Mouse (Mus musculus) midbrain, embryonic 12.5 days (tissue): ENCODE data around the gene Alyref. TPM values are rescaled to one million over a fixed set of nuclear protein-coding genes. Genes with fewer than 3 reads are reported as not detected.

ENCODE experiments used
- ATAC-seq: fragments of 200-750 bp; cut with Nextera tagmentation; 2 replicates; pipeline ENCODE4 v1.8.0; 2017; ENCODE audit warnings: low read depth, moderate TSS enrichment, moderate library complexity; ENCODE audit not compliant: low FRiP score
- H3K27ac ChIP-seq: fragments of 300-500 bp; sonication (generic); replicated peaks from 2 replicates; pipeline ENCODE4 v1.5.1; 2016; ENCODE audit warnings: mild to moderate bottlenecking
- H3K27me3 ChIP-seq: fragments of 300-500 bp; sonication (generic); 2 replicates; pipeline ENCODE4 v1.6.1; 2016; ENCODE audit warnings: mild to moderate bottlenecking
- H3K36me3 ChIP-seq: fragments of 300-500 bp; sonication (generic); 2 replicates; pipeline ENCODE4 v1.6.1; 2016
- H3K4me1 ChIP-seq: fragments of 300-500 bp; sonication (generic); 2 replicates; pipeline ENCODE4 v1.6.1; 2016
- H3K4me2 ChIP-seq: fragments of 300-500 bp; sonication (generic); replicated peaks from 2 replicates; pipeline ENCODE4 v1.6.1; 2016; ENCODE audit warnings: mild to moderate bottlenecking, moderate library complexity
- H3K4me3 ChIP-seq: fragments of 300-500 bp; sonication (generic); 2 replicates; pipeline ENCODE4 v1.5.1; 2016; ENCODE audit warnings: mild to moderate bottlenecking
- H3K9ac ChIP-seq: fragments of 300-500 bp; sonication (generic); replicated peaks from 2 replicates; pipeline ENCODE4 v1.6.1; 2016; ENCODE audit warnings: mild to moderate bottlenecking, moderate library complexity
- H3K9me3 ChIP-seq: fragments of 300-500 bp; sonication (generic); 2 replicates; pipeline ENCODE4 v1.6.1; 2016; ENCODE audit warnings: mild to moderate bottlenecking
- WGBS: fragments of 180-500 bp; shearing (Covaris S2); methylation state at CpG from one replicate; pipeline ENCODE4 v1.1.7; 2016; 5-methylcytosine and 5-hydroxymethylcytosine counted together
- polyA plus RNA-seq: library from polyadenylated mRNA; unstranded; fragments of >200 nt; fragmentation: Nextera tagmentation; extraction: Ambion mirVana; gene quantifications from 2 replicates; pipeline ENCODE4 v1.2.1, GENCODE M21; 2016

The Alyref gene
- polyA plus RNA-seq, 1 experiment from 2014 or later: 655 TPM

DNA sequence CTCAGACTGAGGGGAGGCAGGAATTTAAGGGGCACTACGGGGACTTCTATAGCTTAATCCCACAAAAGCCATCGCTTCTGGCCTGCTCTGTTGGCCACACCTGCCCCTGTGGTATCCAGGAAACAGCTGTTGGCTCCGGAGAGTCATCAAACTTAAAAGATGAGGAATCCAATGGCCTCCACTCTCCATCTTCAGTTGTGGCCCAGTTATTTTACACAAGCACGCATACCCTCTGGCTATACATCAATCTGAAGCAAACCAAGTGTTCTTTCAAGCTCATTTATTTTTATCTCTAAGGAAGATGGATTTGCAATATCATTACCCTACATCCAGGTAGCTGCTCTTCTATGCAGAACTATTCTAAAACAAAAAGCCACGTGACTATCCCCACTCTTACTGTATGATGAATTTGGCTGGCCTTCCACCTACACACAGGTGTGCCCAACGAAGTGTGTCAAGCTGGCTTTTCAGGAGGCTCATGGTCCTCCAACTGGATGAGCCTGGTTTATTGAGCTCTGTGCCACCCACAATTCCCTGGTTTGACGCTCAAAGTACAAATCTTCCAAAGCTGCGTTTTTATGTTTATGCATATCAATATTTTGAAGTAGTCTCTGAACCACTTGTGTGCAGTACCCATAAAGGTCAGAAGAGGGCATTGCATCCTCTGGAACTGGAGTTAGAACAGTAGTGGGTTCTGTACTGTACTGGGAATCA, 15.7 kb downstream of the Alyref start:
- ATAC-seq: 0 out of 2 replicates have a peak, but pooled peaks have one; percentile 2
- Histone ChIP-seq H3K27me3 (no peaks in the 10 kb centered on the region), H3K9ac (peak overlapping the region; percentile 97), H3K27ac (peak overlapping the region; percentile 93), H3K36me3 (peaks cover 62% of the 10 kb centered on the region), H3K9me3 (peaks cover 4% of the 10 kb centered on the region; the same call in 1 of the 2 replicates), H3K4me2 (peak overlapping the region; percentile 92), H3K4me1 (peaks cover 33% of the 10 kb centered on the region), H3K4me3 (peak overlapping the region; percentile 92)
- 74% methylated on average over 8 of the region's 8 CpGs for WGBS

DNA sequence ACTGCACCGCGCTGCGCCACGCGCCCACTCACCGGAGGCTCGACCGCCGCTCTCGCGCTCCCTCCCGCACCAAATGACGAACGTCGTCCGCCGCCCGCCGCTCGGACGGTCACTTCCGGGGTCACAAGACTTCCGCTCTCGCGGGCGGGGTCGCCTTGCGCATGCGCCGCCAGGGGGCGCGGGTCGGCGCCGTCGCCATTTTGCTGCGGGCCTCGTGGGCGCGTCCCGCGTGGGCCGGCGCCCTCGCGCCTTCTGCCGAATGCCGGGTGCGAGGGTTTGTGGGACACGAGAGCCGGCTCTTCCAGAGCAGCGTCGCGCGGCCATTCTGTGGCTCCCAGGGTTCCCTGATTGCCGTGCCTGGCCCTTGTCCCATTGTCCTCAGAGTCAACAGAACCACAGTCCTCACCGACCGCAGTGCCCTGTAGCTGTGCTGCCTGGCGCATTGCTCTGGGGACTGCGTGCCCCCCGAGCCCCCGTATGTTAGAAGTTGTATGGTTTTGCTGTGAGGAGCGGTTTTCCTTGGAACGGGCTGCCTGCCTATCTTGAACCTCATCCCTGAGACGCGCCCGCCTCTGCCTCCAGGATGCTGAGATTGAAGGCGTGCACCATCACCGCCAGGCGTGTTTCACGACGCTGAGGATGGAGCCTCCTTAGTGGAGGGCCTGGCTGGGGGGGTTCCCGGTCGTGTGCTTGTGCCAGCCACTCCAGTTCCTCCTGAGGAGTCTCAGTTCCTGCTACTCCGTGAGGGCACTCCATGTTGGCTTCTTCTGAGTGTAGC, 16.5 kb downstream of the Alyref start, which contains the start of gene Arhgdia:
Gene Arhgdia (minus strand): TSS at position 135 of the 778 bp plus-strand sequence.
- Histone ChIP-seq H3K4me1 (peaks cover 33% of the 10 kb centered on the region), H3K4me3 (peak within 1 kb of the TSS; percentile 92), H3K36me3 (peaks cover 58% of the 10 kb centered on the region), H3K27me3 (no peaks in the 10 kb centered on the region), H3K9me3 (peaks cover 4% of the 10 kb centered on the region; the same call in 1 of the 2 replicates), H3K9ac (peak within 1 kb of the TSS; percentile 97), H3K27ac (peak within 1 kb of the TSS; percentile 93), H3K4me2 (peak within 1 kb of the TSS; percentile 92)
- 4% methylated on average over 67 of the region's 75 CpGs for WGBS
- peak; percentile 72 for ATAC-seq

DNA sequence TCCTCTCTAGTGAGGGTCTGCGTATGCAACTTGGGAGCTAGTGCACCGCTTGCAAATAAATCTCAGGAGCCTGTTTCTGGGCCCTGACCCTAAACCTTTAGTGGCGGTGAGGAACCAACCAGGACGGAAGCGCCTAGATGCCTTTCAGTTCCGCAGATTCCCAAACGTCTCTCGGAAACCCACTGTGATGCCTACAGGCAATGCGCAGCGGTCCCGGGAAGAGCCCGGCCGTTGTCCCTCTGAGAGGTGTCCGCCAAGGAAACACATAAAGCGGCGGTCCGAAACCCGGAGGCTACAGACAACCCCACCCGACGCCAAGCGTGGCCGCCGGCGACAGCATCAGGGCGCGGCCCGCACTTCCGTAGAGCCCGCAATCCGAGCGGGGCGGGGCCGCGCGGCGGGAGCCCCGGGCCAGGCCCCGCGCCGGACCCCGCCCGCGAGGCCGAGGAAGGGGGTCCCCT, 17.3 kb downstream of the Alyref start:
- H3K27ac ChIP-seq: peak overlapping the region; percentile 93
- H3K36me3 ChIP-seq: peaks cover 50% of the 10 kb centered on the region
- whole genome bisulfite sequencing: under 1% methylated on average over 37 of the region's 44 CpGs

DNA sequence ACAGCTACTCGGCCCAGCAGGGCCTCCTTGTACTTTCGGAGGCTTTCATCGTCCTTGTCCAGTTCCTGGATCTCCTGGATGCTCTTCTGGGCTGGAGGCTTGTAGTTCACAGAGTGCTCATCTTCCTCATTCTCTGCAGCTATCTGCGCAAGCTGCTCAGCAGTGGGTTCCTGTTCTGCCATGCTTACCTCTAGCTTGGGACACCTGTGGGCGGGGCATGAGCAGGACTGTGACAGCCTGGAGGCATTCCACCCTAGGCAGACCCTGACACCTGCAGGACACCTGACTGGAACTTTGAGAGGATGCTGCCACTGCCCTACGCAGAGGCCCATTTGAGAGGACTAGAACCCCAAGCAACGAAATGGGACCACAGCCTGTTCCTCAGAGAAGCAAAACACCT, 18.0 kb downstream of the Alyref start:
- Histone ChIP-seq H3K9ac (peak overlapping the region; percentile 97), H3K4me1 (peaks cover 33% of the 10 kb centered on the region), H3K27me3 (no peaks in the 10 kb centered on the region), H3K4me2 (peak overlapping the region; percentile 92), H3K36me3 (peaks cover 43% of the 10 kb centered on the region), H3K4me3 (peak overlapping the region; percentile 92), H3K9me3 (peaks cover 4% of the 10 kb centered on the region; the same call in 1 of the 2 replicates), H3K27ac (peak overlapping the region; percentile 93)
- WGBS: 61% methylated on average over 7 of the region's 7 CpGs
- no peak for ATAC-seq

More for the DNA sequence above, 17.3 kb downstream of the Alyref start:
- peak; percentile 60 for ATAC-seq
- Histone ChIP-seq H3K9ac (peak overlapping the region; percentile 97), H3K4me2 (peak overlapping the region; percentile 92), H3K27me3 (no peaks in the 10 kb centered on the region), H3K4me1 (peaks cover 33% of the 10 kb centered on the region), H3K4me3 (peak overlapping the region; percentile 92), H3K9me3 (peaks cover 4% of the 10 kb centered on the region; the same call in 1 of the 2 replicates)

DNA sequence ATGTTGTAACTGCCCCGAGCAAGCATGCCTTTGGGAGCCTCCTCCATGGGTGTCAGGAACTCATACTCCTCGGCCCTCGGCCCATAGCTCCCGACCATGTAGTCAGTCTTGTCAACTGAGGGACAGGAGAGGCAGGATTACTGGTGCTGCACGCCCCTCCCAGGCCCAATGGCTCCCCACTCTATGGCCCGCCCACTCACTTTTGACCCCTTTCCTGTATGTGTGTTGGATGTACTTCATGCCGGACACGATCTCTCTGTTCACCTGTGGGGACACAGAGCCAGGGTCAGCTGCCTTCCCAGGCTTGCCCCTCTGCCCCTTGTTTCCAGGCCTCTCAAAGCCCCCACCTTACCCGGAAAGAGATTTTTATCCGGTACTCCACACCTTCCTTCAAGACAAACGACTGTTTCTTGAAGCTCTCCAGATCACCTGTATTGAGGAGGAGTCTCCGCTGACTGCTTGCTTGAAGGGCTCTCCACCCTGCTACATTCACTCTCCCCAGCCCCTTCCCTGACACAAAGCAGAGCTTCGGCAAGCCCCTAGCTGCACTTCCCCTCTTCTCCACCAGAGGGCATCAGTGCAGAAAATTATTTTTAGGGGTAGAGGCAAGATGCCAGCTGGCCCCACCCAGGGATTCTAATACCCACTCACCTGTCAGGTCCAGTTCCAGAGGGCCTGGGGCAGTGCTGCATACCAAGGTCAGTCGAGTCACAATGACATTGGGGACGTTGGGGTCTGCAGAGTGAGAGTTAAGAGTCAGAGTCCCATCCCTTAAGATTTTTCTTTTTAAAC, 18.7 kb downstream of the Alyref start:
- peaks cover 39% of the 10 kb centered on the region for H3K36me3 ChIP-seq
- WGBS: 67% methylated on average over 15 of the region's 15 CpGs
- H3K4me3 ChIP-seq: peak overlapping the region; percentile 92
- ATAC-seq: peak; percentile 23; the same call in 1 of the 2 replicates
- no peaks in the 10 kb centered on the region for H3K27me3 ChIP-seq
- H3K27ac ChIP-seq: peak overlapping the region; percentile 93
- H3K9me3 ChIP-seq: peaks cover 4% of the 10 kb centered on the region; the same call in 1 of the 2 replicates
- H3K9ac ChIP-seq: peak overlapping the region; percentile 97; the same call in 1 of the 2 replicates
- H3K4me2 ChIP-seq: peak overlapping the region; percentile 92
- H3K4me1 ChIP-seq: peaks cover 37% of the 10 kb centered on the region

DNA sequence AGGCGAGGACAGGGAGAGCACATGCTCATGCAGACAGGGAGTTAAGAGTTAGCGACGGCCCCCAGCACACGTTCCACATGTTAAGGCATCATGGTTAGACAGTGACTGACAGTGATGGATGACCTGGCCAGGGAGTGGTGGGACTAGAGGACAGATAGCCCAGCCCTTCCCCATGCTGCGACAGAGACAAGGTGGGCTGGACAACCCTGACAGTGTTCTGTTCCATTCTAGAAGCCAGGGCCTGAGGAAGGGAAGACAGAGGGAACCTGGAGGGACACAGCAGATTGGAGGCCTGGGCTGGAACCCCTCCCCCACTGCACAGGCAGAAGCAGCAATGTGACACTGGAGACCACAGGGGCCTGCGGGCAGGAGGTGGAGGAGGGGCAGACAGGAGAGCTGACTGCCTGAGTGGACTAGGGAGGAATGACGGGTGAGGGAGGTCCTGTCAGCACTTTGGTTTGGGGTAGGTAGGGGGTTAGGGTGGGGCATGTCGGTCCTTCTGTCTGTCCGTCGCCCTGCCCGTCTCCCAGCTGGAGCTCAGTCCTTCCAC, 19.4 kb downstream of the Alyref start:
- H3K4me3 ChIP-seq: 0 out of 2 replicates have a peak overlapping the region, but pooled peaks have one; percentile 7
- peaks cover 43% of the 10 kb centered on the region for H3K4me1 ChIP-seq
- WGBS: 88% methylated on average over 11 of the region's 11 CpGs
- H3K27me3 ChIP-seq: no peaks in the 10 kb centered on the region
- peaks cover 31% of the 10 kb centered on the region for H3K36me3 ChIP-seq
- H3K9me3 ChIP-seq: peaks cover 2% of the 10 kb centered on the region; the same call in 1 of the 2 replicates
- H3K9ac ChIP-seq: no peak overlapping the region; the same call in 1 of the 2 replicates
- H3K4me2 ChIP-seq: no peak overlapping the region
- ATAC-seq: no peak
- peak overlapping the region; percentile 20 for H3K27ac ChIP-seq

DNA sequence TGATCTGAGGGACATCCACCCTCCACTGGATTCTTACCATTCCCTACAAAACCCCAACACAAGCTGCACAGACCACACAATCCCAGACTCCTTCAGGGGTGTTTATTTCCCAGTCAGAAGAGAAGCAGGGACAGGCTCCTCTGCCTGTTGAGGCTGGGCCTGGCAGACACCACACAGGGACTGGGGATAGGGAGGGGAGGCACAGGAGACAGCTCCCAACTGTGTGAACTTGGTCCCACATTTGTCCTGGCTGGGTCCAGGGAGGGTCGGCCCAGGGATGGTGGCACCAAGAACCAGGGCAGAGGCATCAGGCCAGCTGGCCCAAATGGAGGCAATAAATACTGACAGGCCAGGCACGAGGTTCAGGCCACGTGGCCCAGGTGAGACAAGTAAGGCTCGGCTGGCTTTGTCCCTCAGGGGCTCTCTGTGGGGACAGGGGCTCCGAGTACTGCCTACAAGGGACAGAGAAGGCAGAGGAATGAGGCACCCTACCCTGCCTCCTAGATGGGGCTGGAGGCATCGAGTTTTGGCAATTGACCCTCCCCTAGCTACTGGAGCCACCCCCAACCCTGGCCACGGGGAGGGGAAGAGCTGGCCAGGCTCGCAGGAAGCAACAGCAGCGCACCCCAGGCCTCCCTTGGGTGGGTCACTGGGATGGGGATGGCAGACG, 20.0 kb downstream of the Alyref start:
- Histone ChIP-seq H3K9me3 (no peaks in the 10 kb centered on the region), H3K36me3 (peaks cover 27% of the 10 kb centered on the region), H3K4me3 (0 out of 2 replicates have a peak overlapping the region, but pooled peaks have one; percentile 7), H3K4me2 (no peak overlapping the region), H3K27ac (peak overlapping the region; percentile 20), H3K9ac (no peak overlapping the region), H3K4me1 (peaks cover 44% of the 10 kb centered on the region), H3K27me3 (no peaks in the 10 kb centered on the region)
- no peak for ATAC-seq
- 91% methylated on average over 10 of the region's 10 CpGs for WGBS

DNA sequence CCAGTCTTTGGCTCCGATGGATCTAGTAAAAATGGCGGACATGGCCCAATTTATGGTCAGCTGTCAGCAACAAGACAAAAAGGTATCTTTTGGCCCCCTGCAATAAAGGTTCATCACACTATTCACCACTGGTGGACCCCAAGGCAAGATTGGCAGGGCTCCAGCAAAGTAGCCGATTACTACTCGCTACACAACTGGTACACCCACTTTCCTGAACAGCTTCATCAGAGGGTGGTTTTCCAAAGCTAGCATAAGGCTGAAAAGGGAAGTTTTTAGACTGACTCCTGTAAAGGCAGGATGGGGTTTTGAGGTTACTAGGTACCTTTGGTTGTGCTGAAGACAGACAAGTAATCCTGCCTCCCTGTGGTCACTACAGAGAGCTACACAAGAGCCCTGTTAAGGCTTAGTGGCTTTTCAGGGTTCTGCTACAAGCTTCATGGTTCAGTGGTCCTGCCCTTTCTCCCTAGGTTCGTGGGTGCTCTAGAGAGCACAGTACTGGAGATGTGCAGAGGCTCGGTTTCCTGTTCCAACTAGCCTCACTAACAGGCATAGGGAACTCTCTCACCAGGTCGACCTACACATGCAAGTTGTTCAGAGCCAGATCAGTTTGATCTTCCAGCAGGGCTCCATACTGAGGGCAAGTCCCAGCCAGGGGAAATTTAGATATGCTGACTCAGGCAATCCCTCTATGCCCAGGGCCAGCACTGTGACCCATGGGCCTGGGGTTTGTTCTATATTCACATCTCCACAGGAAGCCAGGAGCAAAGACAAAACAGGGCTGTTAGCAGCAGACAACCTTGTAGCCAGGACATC, 20.7 kb downstream of the Alyref start:
- 83% methylated on average over 7 of the region's 7 CpGs for WGBS
- H3K27ac ChIP-seq: no peak overlapping the region
- H3K36me3 ChIP-seq: peaks cover 27% of the 10 kb centered on the region
- ATAC-seq: no peak
- H3K27me3 ChIP-seq: no peaks in the 10 kb centered on the region
- peaks cover 42% of the 10 kb centered on the region for H3K4me1 ChIP-seq
- H3K4me2 ChIP-seq: no peak overlapping the region
- H3K9me3 ChIP-seq: no peaks in the 10 kb centered on the region
- H3K4me3 ChIP-seq: no peak overlapping the region
- H3K9ac ChIP-seq: no peak overlapping the region

DNA sequence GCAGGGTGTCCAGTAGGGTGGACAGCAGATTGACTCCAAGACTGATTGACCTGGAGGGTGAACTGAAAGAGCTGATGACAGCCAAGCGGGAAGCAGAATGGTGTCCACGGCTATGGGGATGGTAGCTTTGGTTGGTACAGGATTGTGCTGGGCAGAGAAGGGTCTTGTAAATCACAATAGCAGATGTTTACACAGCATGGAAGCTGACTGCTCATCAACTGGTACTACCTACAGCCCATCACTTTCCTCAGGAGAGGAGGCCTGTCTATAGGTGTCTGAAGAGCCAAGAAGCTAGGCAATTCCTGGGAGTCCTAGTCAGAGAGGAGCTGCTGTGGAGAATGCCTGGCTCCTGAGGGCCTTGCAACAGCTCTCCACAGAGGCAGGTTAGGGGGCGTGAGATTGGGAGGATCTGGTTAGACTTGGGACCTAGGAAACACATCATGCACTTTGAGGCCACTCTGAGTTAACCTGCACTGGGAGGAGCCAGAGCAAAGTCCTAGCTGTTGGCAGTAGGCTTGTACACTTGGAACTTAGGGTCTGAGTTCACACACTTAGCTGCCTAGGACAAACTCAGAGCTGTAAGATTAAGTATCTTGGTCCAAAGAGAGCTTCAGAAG, 21.7 kb downstream of the Alyref start:
- no peak overlapping the region for H3K4me3 ChIP-seq
- no peaks in the 10 kb centered on the region for H3K27me3 ChIP-seq
- H3K9ac ChIP-seq: no peak overlapping the region
- H3K36me3 ChIP-seq: peaks cover 28% of the 10 kb centered on the region
- H3K4me2 ChIP-seq: no peak overlapping the region
- no peak overlapping the region for H3K27ac ChIP-seq
- ATAC-seq: no peak
- no peaks in the 10 kb centered on the region for H3K9me3 ChIP-seq
- WGBS: 88% methylated on average over 3 of the region's 3 CpGs
- H3K4me1 ChIP-seq: peaks cover 39% of the 10 kb centered on the region

DNA sequence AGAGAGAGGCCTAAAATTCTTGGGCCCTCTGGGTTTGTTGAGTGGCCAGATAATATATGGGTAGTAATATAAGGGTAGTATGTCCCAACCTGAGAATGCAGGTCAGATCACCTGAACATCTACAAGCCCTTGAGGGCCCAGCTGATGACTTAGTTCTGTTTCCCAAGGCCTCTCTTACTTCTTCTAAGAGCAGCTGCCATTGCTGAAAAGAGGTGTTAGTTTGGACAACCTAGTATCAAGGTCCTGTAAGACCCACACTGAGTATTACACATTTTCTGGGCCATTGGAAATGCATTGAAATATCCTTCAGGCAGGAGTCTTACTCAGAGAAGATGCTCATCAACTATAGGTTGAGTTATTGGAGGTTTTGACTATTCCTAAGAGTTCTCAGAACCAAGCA, 22.2 kb downstream of the Alyref start:
- H3K9me3 ChIP-seq: no peaks in the 10 kb centered on the region
- peaks cover 45% of the 10 kb centered on the region for H3K4me1 ChIP-seq
- no peak overlapping the region for H3K27ac ChIP-seq
- H3K4me2 ChIP-seq: no peak overlapping the region
- no peak overlapping the region for H3K9ac ChIP-seq
- no peaks in the 10 kb centered on the region for H3K27me3 ChIP-seq
- no peak overlapping the region for H3K4me3 ChIP-seq
- H3K36me3 ChIP-seq: peaks cover 33% of the 10 kb centered on the region
- ATAC-seq: no peak
